Mouse (Mus musculus): ENCODE measurements around the gene Mrpl48.

Mrpl48 gene

DNA sequence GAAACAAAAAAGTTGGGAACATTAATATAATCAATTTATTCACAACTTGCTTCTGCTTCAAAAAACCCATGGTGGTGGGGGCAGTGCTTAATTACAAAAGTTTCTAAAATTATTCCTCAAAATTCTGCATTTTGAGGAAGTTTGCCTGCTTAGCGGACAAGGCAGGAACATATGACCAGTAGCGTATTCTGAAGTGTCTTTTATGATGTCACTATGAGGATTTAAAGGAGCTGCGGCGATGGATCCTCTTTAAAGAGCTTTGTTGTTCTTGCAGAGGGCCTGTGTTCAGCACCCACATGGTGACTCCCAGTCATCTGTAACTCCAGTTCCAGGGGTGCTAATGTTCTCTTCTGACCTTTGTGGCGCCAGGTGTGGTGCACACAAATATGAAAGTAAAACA is 77.3 kb downstream of the Mrpl48 start:
- DNase-seq: no peak

DNA sequence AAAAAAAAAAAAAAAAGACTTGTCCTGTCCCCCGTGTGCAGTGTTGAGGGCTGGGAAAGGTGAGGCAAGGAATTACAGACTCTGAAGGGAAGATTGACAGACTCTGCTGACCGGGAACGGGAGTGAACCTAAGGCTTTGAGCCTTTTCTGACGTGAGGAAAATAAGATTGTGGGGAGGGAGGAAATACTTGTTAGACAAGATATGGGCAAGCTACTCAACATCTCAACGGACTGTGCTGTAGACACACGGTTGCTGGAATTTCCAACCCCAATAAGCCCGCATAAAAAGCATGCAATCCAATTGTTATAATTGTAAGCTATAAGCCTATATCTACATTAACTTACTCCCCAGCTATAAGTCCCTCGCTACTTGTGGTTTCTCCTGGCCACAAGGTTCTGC is 83.4 kb downstream of the Mrpl48 start:
- no peak for DNase-seq

GRCm38 (mm10) chr7:100522222-100522621 is 85.9 kb downstream of the Mrpl48 start:
- DNase-seq: no peak

DNA sequence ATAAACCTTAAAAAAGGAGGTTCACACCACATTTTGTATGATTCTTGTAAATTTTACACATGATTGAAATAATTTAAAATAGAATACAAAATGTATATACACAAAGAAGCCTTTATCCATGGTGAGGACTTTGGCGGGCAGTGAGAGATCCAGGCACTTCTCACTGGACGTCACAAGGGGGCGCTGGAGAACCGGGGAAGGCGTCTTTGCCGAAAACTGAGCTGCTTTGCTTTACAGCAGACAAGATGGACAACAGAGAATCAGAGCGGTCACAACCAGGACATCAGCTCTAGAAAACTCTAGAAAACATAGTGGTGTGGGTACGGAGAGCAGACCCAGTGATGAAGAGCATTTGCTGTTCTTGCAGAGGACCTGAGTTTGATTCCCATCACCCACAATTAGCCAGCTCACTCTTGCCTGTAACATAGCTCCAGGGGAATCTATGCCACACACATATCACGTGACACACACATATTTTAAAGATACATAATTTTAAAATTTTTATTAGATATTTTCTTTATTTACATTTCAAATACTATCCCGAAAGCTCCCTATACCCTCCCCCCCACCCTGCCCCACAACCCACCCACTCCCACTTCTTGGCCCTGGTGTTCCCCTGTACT is 87.3 kb downstream of the Mrpl48 start:
- peak; percentile 94 for DNase-seq

- DNase-seq: no peak
Measured at GRCm38 (mm10) chr7:100520204-100520603, 87.9 kb downstream of the Mrpl48 start.

GRCm38 (mm10) chr7:100514573-100514972 is 93.5 kb downstream of the Mrpl48 start, which contains the start of gene Dnajb13:
TSS of gene Dnajb13 (minus strand) at chr7:100514960.
- DNase-seq: no peak

GRCm38 (mm10) chr7:100511602-100512001 is 96.5 kb downstream of the Mrpl48 start:
- no peak for DNase-seq

GRCm38 (mm10) chr7:100508670-100509069 is 99.4 kb downstream of the Mrpl48 start:
- no peak for DNase-seq

GRCm38 (mm10) chr7:100506494-100506893 is 101.6 kb downstream of the Mrpl48 start:
- no peak for DNase-seq

- DNase-seq: no peak
Measured at GRCm38 (mm10) chr7:100504740-100505487, 103.2 kb downstream of the Mrpl48 start.

- DNase-seq: no peak
Measured at GRCm38 (mm10) chr7:100503076-100503475, 105.0 kb downstream of the Mrpl48 start.

DNA sequence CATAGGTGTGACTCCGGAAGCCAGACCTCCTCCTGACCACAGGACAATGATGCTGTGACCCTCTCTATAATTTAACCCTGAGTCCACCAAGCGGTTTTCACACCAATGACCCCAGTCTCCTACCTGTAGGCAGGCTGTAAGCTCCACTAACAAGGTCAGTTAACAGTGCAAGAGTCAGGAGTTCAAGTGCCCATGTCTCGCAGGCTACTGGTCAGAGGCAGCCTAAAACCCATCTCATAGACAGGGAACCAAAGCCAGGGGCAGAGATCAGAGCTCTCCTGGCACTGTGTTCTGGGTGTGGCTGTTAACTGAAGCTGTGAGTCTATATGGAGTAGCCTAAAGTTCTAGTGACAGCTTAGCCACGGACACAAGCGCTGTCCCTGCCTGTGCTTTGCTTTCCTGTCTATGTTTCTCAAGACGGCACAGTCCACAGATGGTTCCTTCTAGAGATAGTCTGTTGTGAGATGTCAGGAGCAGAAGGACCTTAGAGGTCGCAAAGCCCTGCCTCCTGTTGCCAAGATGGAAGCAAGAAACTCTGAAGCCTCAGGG is 105.7 kb downstream of the Mrpl48 start:
- DNase-seq: no peak

DNA sequence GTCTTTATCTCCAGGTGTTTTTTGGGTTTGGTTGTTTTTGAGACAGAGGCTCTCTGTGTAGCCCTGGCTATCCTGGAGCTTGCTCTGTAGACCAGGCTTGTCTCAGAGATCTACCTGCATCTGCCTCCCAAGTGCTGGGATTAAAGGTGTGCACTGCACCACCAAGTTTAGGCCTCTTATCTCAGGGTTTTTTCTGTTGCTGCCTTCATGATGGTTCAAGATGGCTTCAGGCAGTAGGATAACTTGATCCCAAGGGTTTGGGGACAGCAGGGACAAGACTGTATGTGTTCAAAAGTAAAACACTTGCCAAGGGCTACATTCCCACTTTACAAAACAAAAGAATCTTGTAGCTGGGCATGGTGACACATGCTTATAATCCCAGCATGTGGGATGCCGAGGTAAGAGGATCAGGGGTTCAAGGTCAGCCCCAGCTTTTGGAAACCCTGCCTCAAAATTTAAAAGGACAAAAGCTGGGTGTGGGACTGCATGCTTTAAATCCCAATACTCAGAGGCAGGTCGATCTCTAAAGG is 106.2 kb downstream of the Mrpl48 start:
- no peak for DNase-seq

DNA sequence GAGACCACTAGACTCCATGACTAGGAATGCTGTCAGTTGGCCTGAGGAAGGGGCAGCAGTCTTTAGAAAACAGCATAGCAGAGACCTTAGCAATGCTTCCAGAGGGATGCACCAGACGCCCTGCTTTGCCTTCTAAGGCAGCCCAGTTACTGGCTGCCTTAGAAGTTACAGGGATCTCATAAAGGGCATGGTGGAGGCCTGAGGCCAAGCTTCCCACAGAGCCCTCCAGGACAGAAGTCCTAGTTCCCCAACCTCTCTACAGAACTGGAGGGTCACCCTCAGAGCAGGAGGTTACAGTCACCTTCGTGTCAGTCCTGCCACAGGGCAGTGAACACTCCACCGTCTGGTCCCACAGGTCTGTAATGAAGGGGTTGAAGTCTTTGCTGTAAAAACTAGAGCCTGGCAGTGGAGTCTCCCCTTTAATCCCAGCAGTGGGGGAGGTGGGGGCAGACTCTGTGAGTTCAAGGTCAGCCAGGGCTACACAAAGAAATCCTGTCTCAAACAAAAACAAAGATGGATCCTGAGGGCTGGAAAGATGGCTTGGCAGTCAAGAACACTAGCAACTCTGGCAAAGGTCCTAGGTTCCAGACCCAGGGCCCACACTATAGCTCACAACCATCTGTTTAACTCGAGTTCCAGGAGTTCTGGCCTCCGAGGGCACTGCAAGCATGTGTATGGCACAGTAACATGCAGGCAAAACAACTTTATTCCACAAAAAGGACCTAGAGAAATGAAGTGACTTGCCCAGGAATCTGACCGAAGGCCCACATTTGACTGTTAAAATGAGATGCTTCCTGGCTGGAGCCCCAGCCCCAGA is 106.9 kb downstream of the Mrpl48 start:
- DNase-seq: no peak

GRCm38 (mm10) chr7:100500276-100500977 is 107.7 kb downstream of the Mrpl48 start:
- peak; percentile 22 for DNase-seq

GRCm38 (mm10) chr7:100499465-100499864 is 108.6 kb downstream of the Mrpl48 start:
- DNase-seq: no peak

- DNase-seq: no peak
Measured at GRCm38 (mm10) chr7:100497982-100498381, 110.1 kb downstream of the Mrpl48 start.

DNA sequence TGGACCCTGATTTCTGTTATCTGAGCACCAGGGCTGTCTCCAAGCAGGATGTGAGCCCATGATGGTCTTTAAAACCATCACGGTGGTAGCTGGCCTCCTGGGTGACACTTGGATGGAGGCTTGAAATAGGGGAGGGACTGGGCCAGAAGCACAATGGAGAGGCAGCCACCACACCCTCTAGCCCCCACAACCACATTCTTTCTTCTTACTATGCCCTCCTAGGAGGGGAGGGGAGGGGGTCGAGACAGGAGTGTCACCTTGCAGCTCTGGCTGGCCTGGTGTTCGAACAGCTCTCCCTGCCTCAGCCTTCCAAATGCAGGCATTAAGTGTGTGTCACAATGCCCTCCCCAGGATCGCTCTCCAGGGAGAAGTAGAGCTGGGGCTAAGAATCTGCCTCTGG is 110.7 kb downstream of the Mrpl48 start:
- no peak for DNase-seq

GRCm38 (mm10) chr7:100496791-100497190 is 111.3 kb downstream of the Mrpl48 start:
- DNase-seq: no peak

DNA sequence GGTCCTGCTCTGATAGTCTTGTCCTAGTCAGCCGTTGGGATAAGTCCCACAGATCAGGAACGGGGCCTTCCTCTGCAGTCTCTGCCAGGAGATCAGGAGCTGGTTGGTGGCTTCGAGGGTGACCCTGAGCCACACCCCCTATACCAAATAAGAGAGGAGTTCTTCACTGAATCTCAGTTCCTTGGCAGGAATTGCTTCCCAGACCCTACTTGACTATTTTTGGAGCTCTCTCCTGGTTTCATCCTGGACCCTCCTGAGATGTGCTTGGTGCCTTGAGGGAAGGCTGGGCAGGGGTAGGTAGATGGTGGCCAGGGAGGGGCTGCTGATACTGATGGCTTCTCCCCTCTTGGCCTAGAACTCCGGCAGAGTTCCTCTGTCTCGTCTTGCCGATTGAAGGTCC is 111.7 kb downstream of the Mrpl48 start:
- DNase-seq: no peak

Data from right cerebral cortex, postnatal 4 days (tissue).